Mouse (Mus musculus) gastrocnemius, adult 8-10 months (tissue): ENCODE measurements around the gene Ednrb. TPM values are rescaled to one million over a fixed set of nuclear protein-coding genes. Genes with fewer than 3 reads are reported as not detected.
"Not testable (repeated sequence)": the region's sequence is repeated elsewhere in the genome, so short reads cannot be mapped to it uniquely, and the experiment has no call there.

ENCODE experiments used
- DNase-seq, 2 experiments: peaks; one replicate each; pipeline ENCODE4 v3.0.0; 2022; ENCODE audit warnings: low spot score in 2 of 2
- total RNA-seq, 4 experiments: library from RNA; stranded (reverse); gene quantifications; 2 replicates each; pipeline ENCODE4 v1.2.4; 2022

Ednrb gene
- total RNA-seq, 4 experiments from 2014 or later, result 4.0 to 6.4 (median 5.2) TPM

- no peak for DNase-seq
Observed at GRCm38 (mm10) chr14:103823501-103823900, 20.7 kb downstream of the Ednrb start.

GRCm38 (mm10) chr14:103822590-103822989, 21.6 kb downstream of the Ednrb start:
- DNase-seq, result no peak

GRCm38 (mm10) chr14:103816637-103817308, 27.4 kb downstream of the Ednrb start:
- DNase-seq, result no peak

- DNase-seq, result peak; percentile 14 to 21
Observed at GRCm38 (mm10) chr14:103815542-103815941, 28.7 kb downstream of the Ednrb start.

- DNase-seq, result no peak
Observed at GRCm38 (mm10) chr14:103814015-103814691, 30.0 kb downstream of the Ednrb start.

GRCm38 (mm10) chr14:103813246-103813645, 31.0 kb downstream of the Ednrb start:
- no peak for DNase-seq

DNA sequence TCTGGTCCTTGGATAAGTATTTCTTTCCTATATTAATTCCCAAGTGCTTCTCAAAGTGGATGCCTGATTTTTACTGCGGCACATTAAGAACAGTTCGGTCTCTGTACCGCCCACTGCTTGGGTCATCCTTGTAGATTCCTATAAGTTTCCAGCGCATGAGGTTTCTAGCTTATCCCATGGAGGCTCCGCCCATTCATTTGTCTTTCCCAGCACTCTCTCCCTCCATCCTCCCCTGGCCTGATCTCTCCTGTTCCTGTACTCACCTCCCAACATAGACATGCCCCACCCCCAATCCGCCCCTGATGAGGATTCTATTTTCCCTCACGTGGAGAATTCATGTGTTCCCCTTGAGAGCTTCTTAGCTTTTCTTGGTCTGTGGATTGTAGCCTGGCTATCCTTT, 32.9 kb downstream of the Ednrb start:
- DNase-seq, result no peak

- no peak for DNase-seq
Observed at GRCm38 (mm10) chr14:103803907-103804659, 40.1 kb downstream of the Ednrb start.

- no peak for DNase-seq
Observed at GRCm38 (mm10) chr14:103797123-103797522, 47.1 kb downstream of the Ednrb start.

DNA sequence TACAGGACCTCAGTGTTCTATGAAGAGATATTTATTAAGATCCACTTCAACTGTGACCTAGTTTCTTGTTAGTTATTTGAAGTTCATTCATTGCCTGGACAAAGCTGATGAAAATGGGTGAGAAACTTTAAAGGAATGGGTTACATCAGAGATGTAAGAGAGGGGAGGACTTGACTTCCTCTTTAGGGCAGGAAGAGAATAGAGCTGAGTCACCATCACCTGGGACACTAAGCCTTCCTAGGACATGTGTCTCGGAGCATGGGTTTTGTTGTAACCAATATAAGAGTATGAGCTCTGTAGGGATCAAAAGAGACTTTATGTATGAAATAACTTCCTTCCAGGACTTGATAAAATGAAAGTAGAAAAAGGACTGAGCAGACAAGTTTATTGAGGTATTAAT, 48.6 kb downstream of the Ednrb start:
- DNase-seq, result no peak

- DNase-seq, result no peak
Observed at GRCm38 (mm10) chr14:103793409-103793808, 50.8 kb downstream of the Ednrb start.

- no peak for DNase-seq
Observed at GRCm38 (mm10) chr14:103792726-103793125, 51.5 kb downstream of the Ednrb start.

DNA sequence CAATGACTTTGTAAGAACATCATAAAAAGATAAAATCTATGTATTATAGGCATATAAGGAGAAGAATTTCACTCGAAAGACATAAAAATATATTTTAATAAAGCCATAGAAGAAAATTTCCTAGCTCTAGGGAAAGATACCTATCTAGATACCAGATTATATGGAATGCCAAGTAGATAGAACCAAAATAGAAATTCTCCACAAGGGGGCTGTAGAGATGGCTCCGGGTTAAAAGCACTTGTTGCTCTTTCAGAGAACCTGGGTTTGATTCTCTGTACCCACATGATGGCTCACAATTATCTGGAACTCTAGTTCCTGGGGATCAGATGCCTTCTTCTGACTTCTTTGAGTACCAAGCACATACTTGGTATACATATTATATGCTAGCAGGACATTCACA, 56.7 kb downstream of the Ednrb start:
- DNase-seq, result no peak

GRCm38 (mm10) chr14:103785096-103785965, 58.9 kb downstream of the Ednrb start:
- DNase-seq, result no peak

GRCm38 (mm10) chr14:103780336-103780735, 63.9 kb downstream of the Ednrb start:
- not testable (repeated sequence) for DNase-seq

DNA sequence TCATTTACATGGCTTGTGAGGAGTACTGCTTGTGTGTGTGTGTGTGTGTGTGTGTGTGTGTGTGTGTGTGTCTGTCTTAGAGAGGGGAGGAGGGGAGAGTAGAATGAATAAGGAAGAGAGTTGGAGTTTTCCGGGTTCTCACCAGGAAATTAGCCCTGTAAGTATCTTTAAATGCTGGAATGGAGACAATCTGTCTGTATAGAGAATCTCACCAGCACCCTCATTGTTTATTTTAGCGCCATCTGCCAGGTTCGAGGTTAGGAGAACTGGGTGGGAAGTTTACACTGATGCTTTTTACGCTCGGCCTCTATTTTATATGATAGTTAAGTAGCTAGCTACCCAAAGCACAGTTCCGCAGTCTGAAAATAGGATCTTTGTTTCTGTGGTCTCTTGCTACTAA, 64.9 kb downstream of the Ednrb start:
- no peak for DNase-seq

- no peak for DNase-seq
Observed at GRCm38 (mm10) chr14:103778533-103779151, 65.6 kb downstream of the Ednrb start.

DNA sequence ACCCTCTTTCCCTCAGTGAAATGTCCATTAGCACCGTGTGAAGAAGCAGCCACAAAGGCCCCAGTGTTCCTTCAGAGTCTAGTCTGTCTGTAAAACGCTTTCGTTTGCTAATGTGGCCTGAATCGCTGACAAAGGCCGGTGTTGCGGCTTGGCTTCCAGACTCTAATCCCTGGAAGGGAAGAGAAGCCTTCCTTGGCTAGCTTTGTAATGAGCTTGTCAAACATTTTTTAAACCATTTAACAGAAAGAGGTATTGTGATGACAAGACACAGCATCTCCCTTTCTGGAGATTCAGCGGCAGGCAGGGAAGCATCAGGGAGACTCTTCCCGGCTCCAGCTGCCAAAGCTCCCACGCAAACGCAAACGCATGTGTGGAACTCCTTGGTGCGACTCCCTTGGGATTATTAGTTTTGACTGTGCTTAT, 66.2 kb downstream of the Ednrb start:
- no peak for DNase-seq

DNA sequence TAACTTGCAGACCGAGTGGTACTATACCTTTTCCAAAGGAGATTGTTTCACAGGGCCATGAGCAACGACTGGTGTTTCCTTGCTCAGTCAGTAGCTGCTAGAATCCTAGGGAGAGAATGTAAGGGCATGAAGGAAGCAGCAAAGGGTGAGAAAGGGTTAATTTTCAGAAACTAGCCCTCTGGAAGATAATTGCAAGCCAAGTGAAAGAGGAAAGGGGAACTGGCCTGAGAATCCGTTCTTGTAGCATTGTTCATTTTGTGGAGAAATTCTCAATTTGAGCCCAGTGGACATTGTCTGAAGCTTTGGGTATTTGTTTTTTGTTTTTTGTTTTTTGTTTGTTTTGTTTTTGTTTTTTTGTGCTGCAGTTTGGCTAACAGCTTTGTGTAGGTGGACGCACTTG, 66.8 kb downstream of the Ednrb start:
- no peak for DNase-seq

DNA sequence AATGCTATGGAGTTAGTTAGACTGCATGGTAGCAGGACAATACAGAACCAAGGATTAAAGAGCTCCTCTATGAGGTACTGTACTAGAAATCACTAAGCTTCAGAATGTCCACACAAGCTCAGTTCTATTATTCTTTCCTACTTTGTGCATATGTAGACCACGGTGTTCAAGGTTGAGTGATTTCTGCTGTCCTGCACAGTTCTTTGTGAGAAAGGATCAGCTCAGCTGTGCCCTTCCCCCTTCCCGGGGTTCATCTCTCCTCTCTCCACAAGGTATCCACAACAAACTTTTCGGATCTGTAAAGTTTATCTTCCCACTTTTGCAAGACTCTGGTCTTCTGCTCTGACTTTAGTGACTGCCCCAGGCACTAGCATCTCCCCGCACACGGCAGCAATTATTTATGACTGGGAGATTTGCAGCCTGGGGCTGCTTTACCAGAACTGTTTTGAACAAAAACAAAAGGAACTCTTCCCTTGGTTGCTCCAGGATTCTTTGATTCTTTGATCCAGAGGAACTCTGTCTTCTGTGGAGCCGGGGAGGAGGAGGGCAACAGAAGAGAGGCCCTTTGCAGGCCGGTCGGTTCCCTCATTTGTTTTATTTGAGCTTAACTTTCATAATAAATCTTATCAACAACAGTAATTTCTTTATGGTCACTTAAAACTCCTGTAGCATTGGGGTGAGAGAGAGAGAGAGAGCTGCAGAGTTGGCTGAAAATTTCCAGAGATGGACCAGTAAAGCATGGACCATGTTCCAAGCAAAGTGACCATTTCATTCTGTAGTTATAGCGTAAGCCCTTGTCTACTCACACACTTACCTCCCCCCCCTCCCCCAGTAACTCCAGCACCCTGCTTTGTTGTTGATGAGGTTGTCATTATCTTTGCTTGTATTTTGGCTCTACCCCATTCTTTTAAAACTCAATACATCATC, 74.6 kb downstream of the Ednrb start:
- no peak for DNase-seq
